In the genomic region with DNA sequence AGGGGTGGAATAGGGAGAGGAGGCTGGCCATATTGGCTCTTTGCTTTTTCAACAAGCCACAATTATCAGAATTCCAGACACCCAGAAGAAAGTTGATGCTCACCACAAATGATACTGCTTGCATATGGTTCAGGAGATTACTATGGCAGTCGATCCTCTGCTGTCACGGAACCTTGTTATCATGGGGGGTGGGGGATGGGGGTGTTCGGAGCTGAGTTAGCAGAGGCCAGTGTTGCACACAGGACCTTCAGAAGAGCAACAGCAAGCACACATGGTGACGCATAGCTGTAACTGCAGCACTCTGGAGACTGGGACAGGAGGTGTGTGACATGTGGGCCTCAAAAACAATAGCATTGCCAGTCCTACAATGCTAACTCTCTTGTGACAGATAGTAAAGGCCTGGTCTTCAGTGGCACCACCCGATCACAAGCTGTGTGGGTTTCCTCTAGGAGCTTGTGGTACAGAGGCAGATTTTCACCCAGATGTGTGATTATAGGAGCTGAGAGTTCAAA, we compare ENCODE assay signal across 26 mouse cellular contexts.
A peak's percentile ranks its signal among the peaks of the same experiment; 100 is the strongest.
DNase-seq lines count a peak whose midpoint lies in the region; ATAC-seq and TF ChIP-seq lines count a peak whose summit lies in the region.
"Had no signal": no experiment of that assay in that cellular context is flagged by ENCODE, and none has a peak within 500 bp of the region (broad histone marks: within the 10 kb centered on the region; RNA-seq: fewer than 3 reads in every experiment).

No protein-coding gene starts in this region.

- intact Hi-C loops in gastrocnemius, postnatal 14 days (cut with DNase I; ENCODE audit: low total_unique reads): no loop called here

- peak; percentile 25 for DNase-seq in adrenal gland, postnatal 10 days
- no peak for DNase-seq in adrenal gland, adult 18-20 months (ENCODE audit: low spot score in 2 of 2)
- peak; percentile 33 for DNase-seq in MEL (ENCODE audit: low read depth, low spot score)
- DNase-seq in kidney, adult 9 months: no peak
- DNase-seq in cerebellum, postnatal 4 days (ENCODE audit: low spot score in 2 of 2): no peak
- no peak for DNase-seq in gastrocnemius, postnatal 14 days
- DNase-seq: cerebellum, adult 11-12 months; cerebellum, postnatal 10 days; gastrocnemius, postnatal 36 days; heart, adult 2 months; kidney, adult 11 months; left cerebral cortex, postnatal 4 days; retina, postnatal 1 day; thymus, postnatal 25 days had no signal

- H3K4me1 ChIP-seq in MEL (ENCODE audit: control insufficient read depth in 1 of 2, insufficient read depth in 2 of 2, low read length in 2 of 2): peaks cover 3 to 9% of the 10 kb centered on the region in 2 experiments; a peak in 3 of 4 replicates
- peaks cover 23% of the 10 kb centered on the region for H3K4me1 ChIP-seq in liver, embryonic 15.5 days (replicated peaks)
- H3K4me1 ChIP-seq: embryonic facial prominence, embryonic 13.5 days; forebrain, embryonic 15.5 days; hindbrain, embryonic 13.5 days; limb, embryonic 15.5 days; midbrain, embryonic 15.5 days; neural tube, embryonic 12.5 days had no signal

- no peak for TF ChIP-seq RAD21 in MEL (IDR thresholded peaks at IDR 0.05; ENCODE audit: low read depth, low read length)

- peak overlapping the region; percentile 15; the same call in 1 of the 2 replicates for H3K4me2 ChIP-seq in liver, embryonic 15.5 days
- H3K4me2 ChIP-seq: embryonic facial prominence, embryonic 13.5 days; forebrain, embryonic 15.5 days; hindbrain, embryonic 13.5 days; limb, embryonic 15.5 days; midbrain, embryonic 15.5 days; neural tube, embryonic 12.5 days had no signal

- no peak overlapping the region for H3K4me3 ChIP-seq in MEL (ENCODE audit: control insufficient read depth in 1 of 2, insufficient read depth in 1 of 2, low read depth in 2 of 2, low read length in 2 of 2)
- no peak overlapping the region for H3K4me3 ChIP-seq in liver, embryonic 15.5 days (replicated peaks)
- H3K4me3 ChIP-seq: embryonic facial prominence, embryonic 13.5 days; forebrain, embryonic 15.5 days; heart, adult 2 months; hindbrain, embryonic 13.5 days; limb, embryonic 15.5 days; midbrain, embryonic 15.5 days; neural tube, embryonic 12.5 days had no signal

- no peak overlapping the region for H3K9ac ChIP-seq in MEL (ENCODE audit: control insufficient read depth, low read depth, low read length, poor library complexity, severe bottlenecking)
- H3K9ac ChIP-seq in liver, embryonic 15.5 days: no peak overlapping the region
- H3K9ac ChIP-seq: embryonic facial prominence, embryonic 13.5 days; forebrain, embryonic 15.5 days; hindbrain, embryonic 13.5 days; limb, embryonic 15.5 days; midbrain, embryonic 15.5 days; neural tube, embryonic 12.5 days had no signal

- no peak for TF ChIP-seq POLR2A in MEL (IDR thresholded peaks at IDR 0.05; ENCODE audit: control insufficient read depth in 1 of 2, insufficient read depth in 1 of 2, low read depth in 1 of 2, low read length in 2 of 2, poor library complexity in 1 of 2)

- no peaks in the 10 kb centered on the region for H3K9me3 ChIP-seq in MEL (replicated peaks; ENCODE audit: insufficient read depth, low read length)
- H3K9me3 ChIP-seq in liver, embryonic 15.5 days (replicated peaks): no peaks in the 10 kb centered on the region
- H3K9me3 ChIP-seq: embryonic facial prominence, embryonic 13.5 days; forebrain, embryonic 15.5 days; hindbrain, embryonic 13.5 days; limb, embryonic 15.5 days; midbrain, embryonic 15.5 days; neural tube, embryonic 12.5 days had no signal

- TF ChIP-seq EP300 in MEL (IDR thresholded peaks at IDR 0.05; ENCODE audit: low read depth in 1 of 2, low read length in 2 of 2): peak; percentile 33 to 72; a peak in 2 of 4 replicates

- ATAC-seq in erythroblast, adult 5-6 weeks (replicated peaks; ENCODE audit: low FRiP score, poor library complexity, severe bottlenecking): peak; percentile 43; the same call in 1 of the 2 replicates
- ATAC-seq in liver, embryonic 15.5 days (ENCODE audit: insufficient read depth): peak; percentile 85
- ATAC-seq: CD4-positive, CD25-positive, alpha-beta regulatory T cell, adult 4 months; forebrain, embryonic 15.5 days; lung, postnatal 0 days; midbrain, embryonic 15.5 days; Patski had no signal

- H3K27ac ChIP-seq in MEL (ENCODE audit: control insufficient read depth, low read depth, low read length): no peak overlapping the region
- peak overlapping the region; percentile 26; the same call in 1 of the 2 replicates for H3K27ac ChIP-seq in liver, embryonic 15.5 days (replicated peaks)
- H3K27ac ChIP-seq: embryonic facial prominence, embryonic 13.5 days; forebrain, embryonic 15.5 days; heart, adult 2 months; hindbrain, embryonic 13.5 days; kidney, postnatal 0 days; limb, embryonic 15.5 days; midbrain, embryonic 15.5 days; neural tube, embryonic 12.5 days had no signal

- 22% methylated on average over 5 of the region's 5 CpGs for WGBS in liver, embryonic 15.5 days (ENCODE audit: insufficient replicate concordance)

- no peak for TF ChIP-seq CTCF in MEL (IDR thresholded peaks at IDR 0.05 in 2 of 3, conservative IDR thresholded peaks at IDR 0.05 in 1 of 3; ENCODE audit: control insufficient read depth in 1 of 3, insufficient read depth in 1 of 3, low read depth in 2 of 3, low read length in 3 of 3, poor library complexity in 1 of 3, severe bottlenecking in 1 of 3)

- H3K79me2 ChIP-seq in MEL (ENCODE audit: control insufficient read depth, insufficient read depth, low read length, poor library complexity): no peaks in the 10 kb centered on the region

- H3K36me3 ChIP-seq in MEL (ENCODE audit: control insufficient read depth in 1 of 2, insufficient read depth in 2 of 2, low read length in 2 of 2): peaks cover 4 to 10% of the 10 kb centered on the region in 2 experiments
- peaks cover 30% of the 10 kb centered on the region for H3K36me3 ChIP-seq in liver, embryonic 15.5 days (replicated peaks)

- no peaks in the 10 kb centered on the region for H3K27me3 ChIP-seq in MEL (ENCODE audit: control insufficient read depth in 1 of 2, insufficient read depth in 2 of 2, low read length in 2 of 2)
- H3K27me3 ChIP-seq in liver, embryonic 15.5 days: no peaks in the 10 kb centered on the region
- H3K27me3 ChIP-seq: embryonic facial prominence, embryonic 13.5 days; forebrain, embryonic 15.5 days; hindbrain, embryonic 13.5 days; limb, embryonic 15.5 days; midbrain, embryonic 15.5 days; neural tube, embryonic 12.5 days; Patski had no signal

TF ChIP-seq in MEL, 35 proteins besides CTCF, POLR2A, EP300 and RAD21:
- TF ChIP-seq TBP (IDR thresholded peaks at IDR 0.05; ENCODE audit: low read depth, low read length): no peak
- no peak for TF ChIP-seq CHD2 (IDR thresholded peaks at IDR 0.05; ENCODE audit: low read length)
- TF ChIP-seq MXI1 (IDR thresholded peaks at IDR 0.05; ENCODE audit: low read depth, low read length): peak; percentile 51; the same call in 1 of the 2 replicates
- peak; percentile 42; the same call in 1 of the 2 replicates for TF ChIP-seq GATA1 (IDR thresholded peaks at IDR 0.05; ENCODE audit: low read depth, low read length)
- TF ChIP-seq TCF12 (IDR thresholded peaks at IDR 0.05; ENCODE audit: low read depth, low read length): peak; percentile 65; the same call in 1 of the 2 replicates
- TF ChIP-seq RCOR1 (IDR thresholded peaks at IDR 0.05; ENCODE audit: low read depth, low read length): peak; percentile 5; the same call in 1 of the 2 replicates
TF ChIP-seq in MEL: peak in this region for 4.

Comparison
In these comparisons a context has a peak if more than half of its experiments do, and no peak if none do; other contexts are left out.
1. DNase-seq: peak in adrenal gland, postnatal 10 days (single experiment) and MEL (single experiment); none in adrenal gland, adult 18-20 months (0 of 2), kidney, adult 9 months (single experiment), cerebellum, postnatal 4 days (0 of 2) and gastrocnemius, postnatal 14 days (single experiment).